In genomic region chr8:10646485-10646884, GRCm38 (mm10) we compare ENCODE assay signal across 19 mouse cellular contexts.
A peak's percentile ranks its signal among the peaks of the same experiment; 100 is the strongest.
DNase-seq lines count a peak whose midpoint lies in the region; ATAC-seq lines count a peak whose summit lies in the region.
"Had no signal": no experiment of that assay in that cellular context is flagged by ENCODE, and none has a peak within 500 bp of the region (broad histone marks: within the 10 kb centered on the region; RNA-seq: fewer than 3 reads in every experiment).

No protein-coding gene starts in this region.

- H3K36me3 ChIP-seq in heart, embryonic 12.5 days: no peaks in the 10 kb centered on the region
- H3K36me3 ChIP-seq in embryonic facial prominence, embryonic 10.5 days (replicated peaks): no peaks in the 10 kb centered on the region
- H3K36me3 ChIP-seq: midbrain, embryonic 12.5 days; stomach, embryonic 15.5 days had no signal

- no peak overlapping the region for H3K4me3 ChIP-seq in heart, embryonic 12.5 days
- no peak overlapping the region for H3K4me3 ChIP-seq in embryonic facial prominence, embryonic 10.5 days
- H3K4me3 ChIP-seq: midbrain, embryonic 12.5 days; stomach, embryonic 15.5 days had no signal

- H3K9me3 ChIP-seq in heart, embryonic 12.5 days (replicated peaks): no peaks in the 10 kb centered on the region
- H3K9me3 ChIP-seq in embryonic facial prominence, embryonic 10.5 days: peaks cover 3% of the 10 kb centered on the region; the same call in 1 of the 2 replicates
- H3K9me3 ChIP-seq: midbrain, embryonic 12.5 days; stomach, embryonic 15.5 days had no signal

- H3K27ac ChIP-seq in heart, embryonic 12.5 days (ENCODE audit: poor library complexity, severe bottlenecking): peak overlapping the region; percentile 30; the same call in 1 of the 2 replicates
- no peak overlapping the region for H3K27ac ChIP-seq in embryonic facial prominence, embryonic 10.5 days (replicated peaks)
- H3K27ac ChIP-seq: midbrain, embryonic 12.5 days; stomach, embryonic 15.5 days had no signal

- no peak overlapping the region for H3K9ac ChIP-seq in heart, embryonic 12.5 days
- H3K9ac ChIP-seq: midbrain, embryonic 12.5 days; stomach, embryonic 15.5 days had no signal

- no peak for ATAC-seq in heart, embryonic 12.5 days (ENCODE audit: insufficient number of reproducible peaks, low FRiP score)
- ATAC-seq: forebrain, embryonic 16.5 days; hindbrain, embryonic 16.5 days had no signal

- H3K4me2 ChIP-seq in heart, embryonic 12.5 days: no peak overlapping the region
- H3K4me2 ChIP-seq: liver, embryonic 11.5 days; midbrain, embryonic 12.5 days; stomach, embryonic 15.5 days had no signal

- no peak for DNase-seq in heart, postnatal 10 days
- peak; percentile 55 for DNase-seq in retina, postnatal 1 day
- DNase-seq in retina, embryonic 14.5 days (ENCODE audit: low spot score): no peak
- peak; percentile 27 for DNase-seq in adipocyte (ENCODE audit: low spot score)
- peak; percentile 32 for DNase-seq in heart, postnatal 4 days
- DNase-seq in kidney, postnatal 25 days: no peak
- DNase-seq in embryonic facial prominence, embryonic 10.5 days (ENCODE audit: low spot score): no peak
- DNase-seq: cerebellum, adult 18-20 months; gastrocnemius, postnatal 25 days; kidney, adult 8-10 months; layer of hippocampus, adult 9-11 months; lung, postnatal 10 days; thymus, postnatal 36 days had no signal

- intact Hi-C loops in heart, postnatal 10 days (cut with DNase I): no loop called here

- H3K4me1 ChIP-seq in heart, embryonic 12.5 days (replicated peaks): peaks cover 49% of the 10 kb centered on the region
- peaks cover 7% of the 10 kb centered on the region; the same call in 1 of the 2 replicates for H3K4me1 ChIP-seq in embryonic facial prominence, embryonic 10.5 days
- H3K4me1 ChIP-seq: stomach, embryonic 15.5 days had no signal

- no peaks in the 10 kb centered on the region for H3K27me3 ChIP-seq in heart, embryonic 12.5 days (replicated peaks)
- no peaks in the 10 kb centered on the region for H3K27me3 ChIP-seq in embryonic facial prominence, embryonic 10.5 days (replicated peaks; ENCODE audit: low read depth, poor library complexity, severe bottlenecking)
- H3K27me3 ChIP-seq: stomach, embryonic 15.5 days had no signal

- 32% methylated on average over 10 of the region's 10 CpGs for WGBS in heart, embryonic 12.5 days
- 81% methylated on average over 10 of the region's 10 CpGs for WGBS in embryonic facial prominence, embryonic 10.5 days

Comparison
In these comparisons a context has a peak if more than half of its experiments do, and no peak if none do; other contexts are left out.
1. DNase-seq: peak in retina, postnatal 1 day (single experiment), adipocyte (single experiment) and heart, postnatal 4 days (single experiment); none in heart, postnatal 10 days (0 of 2), retina, embryonic 14.5 days (single experiment), kidney, postnatal 25 days (0 of 2) and embryonic facial prominence, embryonic 10.5 days (single experiment).